Mouse (Mus musculus): ENCODE results near the gene Rpusd2. TPM values are rescaled to one million over a fixed set of nuclear protein-coding genes. Genes with fewer than 3 reads are reported as not detected.

Rpusd2 gene
- total RNA-seq, 2 experiments from 2014 or later, result 5.8 to 6.3 TPM

- peak; percentile 69 to 91 for DNase-seq (ENCODE audit: low spot score in 2 of 2)
Measured at GRCm38 (mm10) chr2:119028941-119029551, 5.5 kb upstream of the Rpusd2 start, which contains the start of gene Ccdc32. Ccdc32 (minus strand) TSS chr2:119029393.

GRCm38 (mm10) chr2:119032191-119032590 is 2.4 kb upstream of the Rpusd2 start:
- DNase-seq (ENCODE audit: low spot score in 2 of 2), result no peak

- no peak for DNase-seq (ENCODE audit: low spot score in 2 of 2)
Measured at GRCm38 (mm10) chr2:119035397-119035745, 781 bp downstream of the Rpusd2 start.

- no peak for DNase-seq (ENCODE audit: low spot score in 2 of 2)
Measured at GRCm38 (mm10) chr2:119040882-119041281, 6.3 kb downstream of the Rpusd2 start.

GRCm38 (mm10) chr2:119045163-119045562 is 10.6 kb downstream of the Rpusd2 start:
- no peak for DNase-seq (ENCODE audit: low spot score in 2 of 2)

GRCm38 (mm10) chr2:119046649-119047611 is 12.3 kb downstream of the Rpusd2 start, which contains the start of gene Knl1:
Knl1 (plus strand) TSS chr2:119047119.
- peak; percentile 91 to 92 for DNase-seq (ENCODE audit: low spot score in 2 of 2)

- DNase-seq (ENCODE audit: low spot score in 2 of 2), result no peak
Measured at GRCm38 (mm10) chr2:119047849-119048248, 13.3 kb downstream of the Rpusd2 start.

- DNase-seq (ENCODE audit: low spot score in 2 of 2), result no peak
Measured at GRCm38 (mm10) chr2:119050132-119050650, 15.6 kb downstream of the Rpusd2 start.

- no peak for DNase-seq (ENCODE audit: low spot score in 2 of 2)
Measured at GRCm38 (mm10) chr2:119060139-119060538, 25.5 kb downstream of the Rpusd2 start.

- no peak for DNase-seq (ENCODE audit: low spot score in 2 of 2)
Measured at GRCm38 (mm10) chr2:119072397-119072796, 37.8 kb downstream of the Rpusd2 start.

- no peak for DNase-seq (ENCODE audit: low spot score in 2 of 2)
Measured at GRCm38 (mm10) chr2:119086156-119086555, 51.6 kb downstream of the Rpusd2 start.

Other genes starting within 250 kb of the Rpusd2 start
- 10 to 100 TPM; 18.5 to 23.0 TPM for gene Knstrn, start 220.8 kb upstream of the Rpusd2 start, total RNA-seq (2021)
- gene Ivd, start 172.8 kb upstream of the Rpusd2 start, total RNA-seq (2021), result 10 to 100 TPM; 71.4 to 74.5 TPM
- 10 to 100 TPM; 15.2 to 15.4 TPM for gene Bahd1, start 134.4 kb upstream of the Rpusd2 start, total RNA-seq (2021)
- 10 to 100 TPM; 19.5 to 19.7 TPM for gene Chst14, start 108.3 kb upstream of the Rpusd2 start, total RNA-seq (2021)
- 10 to 100 TPM; 11.2 to 12.9 TPM for gene Ccdc32, start 5.4 kb upstream of the Rpusd2 start, total RNA-seq (2021)
- gene Knl1, start 12.3 kb downstream of the Rpusd2 start, total RNA-seq (2021), result 10 to 100 TPM; 10.4 to 12.2 TPM
- 10 to 100 TPM in 1 of 2 experiments, 1 to 10 TPM in 1; 8.4 to 10.4 TPM for gene Rad51, start 78.0 kb downstream of the Rpusd2 start, total RNA-seq (2021)
- gene Rmdn3, start 122.2 kb downstream of the Rpusd2 start, total RNA-seq (2021), result 10 to 100 TPM; 12.6 to 13.7 TPM
- gene Gchfr, start 133.0 kb downstream of the Rpusd2 start, total RNA-seq (2021), result 1 to 10 TPM; 1.2 to 1.5 TPM
- gene Gm14137, start 139.7 kb downstream of the Rpusd2 start, total RNA-seq (2021), result under 1 TPM in 1 of 2 experiments, not detected in 1; 0.10 TPM
- gene Zfyve19, start 173.8 kb downstream of the Rpusd2 start, total RNA-seq (2021), result 10 to 100 TPM; 24.6 to 25.9 TPM
- gene Dnajc17, start 174.0 kb downstream of the Rpusd2 start, total RNA-seq (2021), result 10 to 100 TPM; 16.7 to 17.2 TPM
- gene Ppp1r14d, start 195.1 kb downstream of the Rpusd2 start, total RNA-seq (2021), result not detected
- gene Spint1, start 202.6 kb downstream of the Rpusd2 start, total RNA-seq (2021), result under 1 TPM in 1 of 2 experiments, not detected in 1; 0.15 TPM
- gene Rhov, start 236.5 kb downstream of the Rpusd2 start, total RNA-seq (2021), result under 1 TPM in 1 of 2 experiments, not detected in 1; 0.16 TPM

All from gastrocnemius, postnatal 4 days (tissue).